Mouse (Mus musculus) embryo, embryonic 11 days (tissue): Measurements from ENCODE around the gene Gm11733.
"Not testable (repeated sequence)": the region's sequence is repeated elsewhere in the genome, so short reads cannot be mapped to it uniquely, and the experiment has no call there.

Experiments used
- DNase-seq: peaks from one replicate; pipeline ENCODE4 v3.0.0-alpha.2; 2015

Gene Gm11733

DNA sequence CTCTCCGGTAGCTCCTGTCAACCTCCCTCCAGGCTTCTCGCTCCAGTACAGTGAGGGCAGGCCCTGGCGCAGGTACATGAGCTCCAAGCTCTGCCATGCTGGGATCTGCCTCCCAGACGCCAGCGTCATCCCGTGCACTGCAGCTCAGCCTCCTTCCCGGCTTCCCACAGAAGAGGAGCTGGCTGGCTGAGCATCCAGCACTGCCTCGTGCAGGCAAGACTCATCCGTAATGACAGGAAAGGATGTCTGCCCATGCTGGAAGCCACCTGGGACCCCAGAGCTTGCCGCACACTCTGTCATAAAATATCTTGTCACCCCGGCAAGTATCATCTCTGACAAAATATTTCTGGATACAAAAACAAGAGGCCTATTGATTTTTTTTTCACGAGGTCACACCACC lies at the start of gene Gm11733:
Gene Gm11733, plus strand, starts transcription at position 171 of the 400 bp plus-strand sequence.
- DNase-seq: peak; percentile 35

DNA sequence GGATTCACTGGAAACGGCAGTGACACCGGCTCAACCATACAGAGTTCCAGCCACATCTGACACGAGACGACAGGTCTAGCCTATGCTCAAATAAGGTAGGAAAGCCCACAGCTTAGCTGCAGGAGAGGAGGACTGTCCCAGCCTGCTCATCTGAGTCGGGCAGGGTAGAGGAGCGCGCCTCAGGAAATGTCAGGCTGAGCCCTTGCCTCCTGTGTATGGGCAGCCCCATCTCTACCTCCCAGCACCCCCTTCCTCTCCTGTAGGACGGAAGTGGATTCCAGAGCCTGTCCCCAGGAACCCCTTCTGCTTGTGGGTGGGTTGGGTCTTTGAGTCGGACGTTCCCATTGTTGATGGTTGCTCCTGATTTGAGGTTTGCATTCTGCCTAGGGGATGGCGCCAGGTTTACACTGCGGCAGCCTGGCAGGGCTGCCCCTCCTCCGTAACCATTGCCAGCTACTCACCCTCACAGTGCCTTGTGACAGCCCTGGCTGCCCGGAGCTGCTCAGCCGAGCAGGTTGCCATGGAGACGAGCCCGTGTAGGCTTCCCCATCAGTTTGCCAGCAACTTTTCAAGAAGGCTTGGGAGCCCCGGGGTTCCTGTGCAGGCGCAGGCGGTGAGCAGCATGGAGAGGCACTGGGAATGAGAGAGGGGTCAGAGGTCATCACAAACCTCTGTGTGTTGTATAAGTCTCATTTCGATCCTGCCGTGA lies 47.6 kb upstream of the Gm11733 start:
- peak; percentile 85 for DNase-seq

DNA sequence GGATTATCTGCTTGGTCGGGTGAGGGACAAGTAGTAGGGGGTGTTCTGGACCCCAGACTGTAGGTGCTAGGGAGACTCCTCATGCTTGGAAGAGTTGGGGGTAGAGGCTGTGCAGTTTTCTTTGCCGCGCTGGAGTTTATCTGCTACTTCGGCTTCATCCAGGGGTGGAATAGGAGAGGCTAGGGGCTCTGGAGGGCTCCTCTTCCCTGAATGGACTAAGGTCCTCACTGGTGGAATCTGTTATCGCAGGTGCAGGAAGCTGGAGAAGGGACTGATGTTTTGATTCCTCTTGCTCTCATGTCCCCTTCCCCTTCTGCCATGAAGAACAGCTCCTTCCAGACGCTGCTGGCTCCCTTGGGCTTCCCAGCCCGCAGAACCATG lies 47.1 kb upstream of the Gm11733 start:
- DNase-seq: no peak

DNA sequence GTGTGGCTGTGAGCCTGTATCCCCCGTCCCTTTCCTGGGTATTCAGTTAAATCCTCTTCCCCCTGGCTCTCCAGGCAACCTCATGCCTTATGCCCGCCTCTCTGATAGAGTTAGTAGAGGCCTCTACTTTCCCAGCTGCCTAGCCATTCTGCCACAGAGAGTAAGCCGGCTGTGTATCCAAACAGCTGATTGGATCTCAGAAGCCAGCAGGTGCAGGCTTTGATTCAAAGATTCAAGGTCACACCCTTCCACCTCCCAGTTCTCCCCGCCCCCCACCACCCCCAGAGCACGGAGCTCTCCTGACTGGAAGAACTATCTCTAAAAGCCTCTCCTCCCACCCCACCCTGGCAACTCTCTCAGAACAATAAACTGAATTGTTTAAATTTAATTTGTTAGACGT lies 45.8 kb upstream of the Gm11733 start:
- no peak for DNase-seq

DNA sequence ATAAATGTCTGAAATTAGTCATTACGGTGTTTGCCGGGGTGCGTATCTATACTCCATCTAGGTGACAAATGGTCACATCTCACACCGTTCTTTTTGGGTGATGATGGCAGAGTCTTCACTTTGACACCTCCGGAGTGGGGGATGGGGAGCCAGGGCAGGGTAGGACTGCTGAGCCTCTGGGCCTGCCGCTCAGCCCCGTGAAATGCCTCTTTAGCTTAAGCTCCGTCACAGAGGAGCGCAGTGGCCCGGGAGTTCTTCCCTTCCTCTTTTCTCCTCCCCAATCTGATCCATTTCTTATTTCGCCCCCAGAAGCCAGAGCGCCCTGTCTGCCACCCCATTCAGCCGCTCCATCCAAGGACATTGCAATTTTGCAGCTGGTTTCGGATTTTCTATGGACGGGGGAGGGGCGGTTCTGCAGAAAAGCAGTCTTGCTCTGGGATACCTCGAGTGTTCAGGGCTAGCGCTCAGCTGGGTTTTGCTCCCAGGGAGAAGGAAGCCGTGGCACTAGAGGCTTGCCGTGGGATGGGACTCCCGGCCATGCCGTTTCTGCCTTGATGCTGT lies 43.2 kb upstream of the Gm11733 start:
- peak; percentile 57 for DNase-seq

DNA sequence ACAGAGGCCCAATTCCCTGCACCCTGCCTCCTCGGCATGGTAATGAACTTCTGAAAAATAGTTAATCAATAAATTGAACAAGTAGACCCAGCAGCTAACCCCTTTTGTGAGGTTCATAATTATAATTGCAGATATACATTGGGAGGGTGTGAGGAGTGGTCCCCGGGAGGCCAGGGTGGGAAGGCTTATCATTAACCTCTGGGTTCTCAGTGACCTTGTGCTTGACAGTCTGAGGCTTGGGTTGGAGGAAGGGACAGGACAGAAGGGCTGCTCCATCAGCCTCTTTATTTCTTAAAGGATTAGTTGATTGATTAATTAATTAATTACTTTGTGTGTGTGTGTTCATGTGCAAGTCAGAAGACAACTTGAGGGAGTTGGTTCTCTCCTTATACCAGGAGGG lies 40.1 kb upstream of the Gm11733 start:
- no peak for DNase-seq

DNA sequence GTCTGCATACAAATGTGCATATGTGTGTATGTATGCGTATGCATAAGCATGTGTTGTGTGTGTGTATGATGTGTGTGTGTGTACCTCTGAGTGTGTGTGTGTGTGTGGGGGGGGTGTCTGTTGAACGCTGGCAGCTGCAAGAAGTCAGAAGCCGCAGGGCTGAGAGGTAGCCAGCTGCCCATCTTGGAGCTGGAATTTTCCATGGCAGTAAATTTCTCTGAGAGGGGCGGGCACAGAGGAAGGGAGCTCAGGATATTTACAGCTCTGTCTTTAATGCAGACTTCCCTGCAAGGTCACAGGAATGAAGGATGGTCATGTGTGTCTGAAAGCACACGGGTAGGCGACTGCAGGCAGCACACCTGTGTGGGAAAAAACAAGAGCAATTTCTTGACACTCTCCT lies 38.5 kb upstream of the Gm11733 start:
- no peak for DNase-seq

DNA sequence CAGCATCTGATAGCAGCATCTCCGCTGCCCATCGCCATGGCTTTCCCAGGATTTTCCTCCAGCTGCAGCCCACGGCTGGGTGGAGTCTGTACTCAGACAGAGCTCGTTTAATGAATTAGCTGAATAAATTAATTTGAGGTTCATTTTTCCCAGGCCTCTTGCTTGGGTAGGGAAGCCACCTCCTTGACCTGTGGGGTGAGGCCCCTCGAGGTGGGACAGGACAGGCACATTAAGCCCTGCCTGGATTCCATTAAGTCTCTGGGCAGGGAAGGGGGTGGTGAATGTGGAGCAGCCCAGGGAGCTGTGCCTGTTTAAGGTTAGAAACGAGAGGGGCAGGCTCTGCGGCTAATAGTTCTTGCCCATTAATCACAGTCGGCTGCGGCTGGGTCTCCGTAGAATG lies 30.1 kb upstream of the Gm11733 start:
- DNase-seq: peak; percentile 76

DNA sequence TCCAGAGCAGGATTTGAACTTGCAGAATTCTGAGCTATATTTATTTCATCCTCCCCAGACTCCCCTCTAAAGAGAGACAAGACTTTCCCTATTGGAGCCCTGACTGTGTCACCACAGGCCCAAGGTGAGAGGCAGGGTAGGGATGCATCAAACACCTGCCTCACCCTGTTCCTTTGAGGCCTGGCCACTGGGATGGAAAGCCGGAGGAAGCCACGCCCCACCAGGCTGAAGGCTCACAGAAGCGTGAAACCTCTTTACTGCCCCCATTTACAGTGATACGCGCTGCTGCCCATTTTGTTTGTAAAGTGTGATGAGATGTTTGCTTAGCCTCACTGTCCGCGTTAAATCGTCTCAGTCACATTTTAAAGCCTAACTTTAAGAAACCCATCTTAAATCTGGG lies 25.0 kb upstream of the Gm11733 start:
- DNase-seq: no peak

DNA sequence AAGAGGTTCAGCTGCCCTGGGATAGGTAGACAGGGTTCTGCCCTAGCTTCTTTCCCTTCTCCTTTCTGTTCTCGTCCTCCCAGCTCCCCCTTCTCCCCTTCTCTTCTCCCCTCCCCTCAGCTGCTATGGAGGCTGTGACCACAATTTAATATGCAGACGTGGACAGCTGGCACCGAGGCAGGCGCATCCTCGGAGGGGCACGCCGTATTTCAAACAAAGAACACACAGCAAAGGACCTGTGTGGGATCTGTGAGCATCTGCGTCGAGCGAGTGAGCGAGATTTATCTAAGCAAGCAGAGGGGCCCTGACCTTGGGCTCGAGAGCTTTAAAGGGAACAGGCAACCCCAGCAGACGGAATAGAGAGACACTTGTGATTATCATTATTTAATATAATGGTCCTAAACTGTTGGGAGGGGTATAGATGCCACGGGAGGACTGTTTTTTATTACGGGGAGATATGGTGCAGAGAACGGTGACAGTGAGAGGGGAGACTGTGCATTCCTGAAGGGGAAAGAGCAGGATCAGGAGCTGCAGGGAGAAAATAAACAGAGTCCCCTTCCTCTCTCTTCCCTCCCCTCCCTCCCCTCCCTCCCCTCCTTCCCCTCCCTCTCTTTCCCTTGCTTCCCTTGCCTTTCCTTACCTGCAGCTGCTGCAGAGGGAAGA lies 21.8 kb upstream of the Gm11733 start:
- peak; percentile 70 for DNase-seq

DNA sequence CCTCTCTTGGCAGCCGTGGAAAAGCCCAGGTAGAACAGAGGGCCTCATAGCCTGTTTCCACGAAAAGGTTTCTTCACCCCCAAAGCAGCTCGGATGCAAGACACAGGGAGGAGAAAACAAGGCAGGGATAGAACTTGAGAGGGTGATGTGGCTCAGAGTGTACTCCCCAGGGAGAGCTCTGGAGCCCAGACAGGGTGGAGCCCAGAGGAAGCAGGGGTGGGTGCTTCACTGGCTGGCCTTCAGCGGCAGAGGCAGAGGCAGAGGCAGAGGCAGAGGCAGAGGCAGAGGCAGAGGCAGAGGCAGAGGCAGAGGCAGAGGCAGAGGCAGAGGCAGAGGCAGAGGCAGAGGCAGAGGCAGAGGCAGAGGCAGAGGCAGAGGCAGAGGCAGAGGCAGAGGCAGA lies 20.8 kb upstream of the Gm11733 start:
- DNase-seq: not testable (repeated sequence)

DNA sequence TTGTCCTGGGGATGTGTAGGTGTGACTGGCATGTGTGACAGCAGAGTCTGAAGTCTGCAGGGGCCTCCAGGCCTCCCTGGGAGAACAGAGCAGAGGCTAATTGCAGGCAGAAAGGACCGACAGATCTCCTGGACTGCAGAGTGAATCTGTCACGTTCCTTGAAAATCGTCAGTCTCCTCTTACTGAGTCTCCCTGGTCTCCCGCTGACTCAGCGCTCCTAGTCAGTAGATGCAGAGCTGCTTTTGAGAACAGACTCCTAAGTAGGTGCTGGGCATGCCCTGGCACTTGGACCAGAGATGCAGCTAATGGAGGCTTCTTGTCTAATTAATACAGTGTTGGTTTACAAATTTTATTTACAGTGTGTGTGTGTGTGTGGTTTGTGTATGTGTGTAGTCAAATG lies 17.9 kb upstream of the Gm11733 start:
- no peak for DNase-seq

DNA sequence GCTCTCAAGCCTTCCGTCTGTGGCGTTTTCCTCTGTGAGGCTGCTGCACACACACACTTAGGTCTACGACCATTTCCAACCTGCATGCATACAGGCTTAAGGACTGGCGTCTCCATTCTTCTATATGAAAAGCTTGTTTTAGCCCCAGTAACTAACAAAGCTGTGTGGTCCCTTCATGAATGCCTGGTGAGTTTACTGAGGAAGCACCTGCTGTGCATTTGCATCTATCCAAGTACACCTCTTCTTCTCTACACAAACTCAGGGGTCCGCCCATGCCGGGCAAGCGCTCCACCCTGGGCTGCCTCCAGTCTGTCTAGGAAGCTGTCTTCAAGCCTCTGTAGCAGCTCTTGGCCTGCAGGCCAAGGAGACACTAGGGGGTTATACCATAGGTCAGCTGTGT lies 17.3 kb upstream of the Gm11733 start:
- DNase-seq: no peak

DNA sequence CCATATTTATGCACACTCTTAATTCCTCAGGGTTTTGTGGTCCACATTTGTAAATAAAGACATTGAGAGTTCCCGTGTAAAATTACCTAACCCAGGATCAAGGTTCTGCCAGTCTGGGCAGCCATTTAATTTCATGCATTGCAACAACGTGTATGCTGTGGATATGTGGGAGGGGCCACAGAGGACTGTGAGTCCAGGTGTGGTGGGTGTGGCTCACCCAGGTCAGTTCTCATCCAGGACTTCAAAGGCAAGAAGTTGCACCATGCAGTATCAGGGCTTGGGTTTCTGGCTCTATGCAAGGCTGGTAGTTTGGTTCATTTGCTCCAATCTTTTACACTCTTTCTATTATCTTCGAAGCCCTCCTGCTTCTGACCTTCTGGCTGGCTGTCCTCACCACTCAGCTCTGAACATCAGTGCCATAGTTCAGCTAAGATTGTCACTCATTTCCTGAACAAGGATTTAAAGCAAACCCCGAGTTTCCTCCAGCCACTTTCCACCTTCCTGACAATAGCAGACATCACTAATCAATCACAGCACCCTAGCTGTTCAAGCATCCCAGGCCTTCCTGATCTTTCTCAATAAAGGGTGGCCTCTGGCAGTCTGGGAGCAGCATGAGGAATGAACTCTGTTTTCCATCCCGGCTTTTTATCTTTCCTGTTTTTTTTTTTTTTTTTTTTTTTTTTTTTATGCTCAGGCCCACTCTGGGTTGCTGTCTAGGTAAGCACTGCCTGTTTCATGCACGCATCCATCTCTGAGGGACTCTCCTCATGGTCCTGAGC lies 15.4 kb upstream of the Gm11733 start:
- DNase-seq: no peak

DNA sequence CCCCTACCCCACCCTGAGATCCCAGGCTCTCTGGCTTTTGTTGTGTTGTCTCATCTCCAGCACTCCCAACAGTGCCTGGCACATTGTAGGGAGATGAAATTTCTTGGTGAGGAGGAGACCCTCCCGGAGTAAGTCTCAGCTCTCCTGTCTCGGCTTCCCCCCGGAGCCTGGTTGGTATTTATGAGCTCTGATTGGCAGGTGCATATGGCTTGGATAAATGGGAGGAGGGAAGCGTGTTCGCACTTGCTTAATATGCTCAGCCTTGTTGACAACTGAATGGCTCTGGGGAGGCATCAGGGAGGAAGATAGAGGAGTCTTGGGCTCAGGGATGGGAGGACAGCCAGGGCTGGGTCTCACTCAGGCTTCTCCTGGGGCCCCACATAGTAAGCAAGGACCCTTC lies 14.4 kb upstream of the Gm11733 start:
- DNase-seq: no peak

DNA sequence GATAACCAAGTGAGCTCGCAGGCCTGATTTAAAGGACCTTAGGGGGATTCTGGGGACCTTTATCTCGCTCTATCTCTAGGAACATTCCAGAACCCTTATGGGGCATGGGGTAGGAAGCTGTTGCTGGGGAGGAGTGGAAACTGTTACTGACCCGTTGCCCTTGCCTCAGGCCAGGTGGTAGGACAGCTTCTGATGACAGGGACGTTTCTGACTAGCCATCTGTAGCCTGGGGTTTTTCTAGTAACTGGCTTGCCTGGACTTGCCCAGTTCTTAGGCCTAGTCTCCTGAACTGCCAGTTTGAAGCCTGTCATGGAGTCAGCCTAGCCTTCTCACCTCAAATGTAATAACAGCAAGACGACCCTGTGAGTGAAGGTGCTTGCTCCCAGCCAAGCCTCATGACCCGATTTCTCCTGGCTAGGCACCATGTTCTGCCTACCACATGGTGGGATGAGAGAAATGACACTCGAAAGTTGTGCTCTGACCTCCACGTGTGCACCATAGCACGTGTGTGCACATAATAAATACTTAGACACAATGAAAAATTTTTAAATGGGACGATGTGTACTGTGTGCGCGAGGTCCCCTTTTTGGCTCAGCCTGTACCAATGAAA lies 13.5 kb upstream of the Gm11733 start:
- no peak for DNase-seq

DNA sequence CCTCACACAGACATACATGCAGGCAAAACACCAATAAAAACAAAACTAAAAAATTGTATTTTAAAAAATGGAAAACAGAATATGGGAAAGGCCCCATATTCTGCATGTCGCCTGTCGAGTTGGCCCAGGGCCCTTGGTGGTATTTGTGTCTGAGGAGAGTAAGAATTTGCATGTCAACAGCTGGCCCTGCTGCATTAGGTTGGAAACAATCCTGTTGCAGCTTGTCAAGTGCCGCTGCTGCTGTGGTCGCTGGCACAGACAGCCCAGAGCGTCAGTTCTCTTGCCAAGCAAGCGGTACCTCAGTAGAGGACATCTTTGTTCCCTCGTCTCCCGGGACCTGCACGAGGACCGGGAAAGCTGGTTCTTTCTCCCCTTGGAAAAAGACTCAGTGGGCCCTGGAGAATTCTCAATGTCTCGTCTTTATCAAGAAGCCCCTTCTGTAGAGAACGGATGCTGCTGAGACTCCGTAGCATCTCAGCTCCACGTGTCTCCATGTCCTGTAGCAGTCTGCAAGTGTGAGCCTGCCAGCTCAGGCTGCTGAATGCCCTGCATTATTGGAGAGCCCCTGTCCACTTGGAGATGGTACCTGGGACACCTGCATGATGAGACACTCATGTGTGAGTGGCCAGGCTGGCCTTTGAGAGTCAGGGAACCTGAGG lies 12.4 kb upstream of the Gm11733 start:
- DNase-seq: no peak

DNA sequence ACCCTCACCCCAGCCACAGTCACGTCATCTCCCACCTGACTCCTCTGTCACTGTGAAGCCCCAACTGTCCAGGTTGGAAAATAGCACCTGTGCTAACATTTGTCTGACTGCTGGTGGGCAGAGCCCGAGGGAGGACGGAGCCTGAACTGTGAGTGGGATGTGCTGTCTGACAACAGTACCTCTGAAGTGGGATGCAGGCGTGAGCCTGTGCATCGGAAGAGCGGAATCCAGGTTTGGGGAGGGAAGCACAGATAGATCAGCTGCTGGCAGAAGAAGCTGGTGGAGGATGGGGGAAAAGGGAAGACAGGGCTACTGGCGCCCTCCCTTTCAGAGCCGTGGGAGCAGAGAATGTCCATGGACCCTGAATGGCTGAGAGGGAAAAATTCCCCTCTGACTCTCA lies 11.3 kb upstream of the Gm11733 start:
- no peak for DNase-seq

DNA sequence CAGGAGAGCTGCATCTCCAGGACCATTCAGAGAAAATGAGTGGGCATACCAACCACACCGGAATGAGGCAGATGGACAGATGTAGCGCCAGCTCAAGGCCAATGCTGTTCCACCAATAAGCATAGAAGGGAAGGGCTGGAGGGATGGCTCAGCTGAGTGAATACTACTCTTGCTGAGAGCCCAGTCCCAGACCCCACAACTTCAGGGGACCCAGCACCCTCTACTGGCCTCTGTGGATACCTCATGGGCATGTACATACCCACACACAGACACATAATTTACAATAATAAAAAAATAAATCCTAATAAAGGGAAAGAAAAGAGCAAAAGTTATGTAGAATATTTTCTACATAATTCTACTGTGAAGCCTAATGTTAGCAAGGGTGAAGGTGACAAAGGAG lies 9.0 kb upstream of the Gm11733 start:
- DNase-seq: no peak

DNA sequence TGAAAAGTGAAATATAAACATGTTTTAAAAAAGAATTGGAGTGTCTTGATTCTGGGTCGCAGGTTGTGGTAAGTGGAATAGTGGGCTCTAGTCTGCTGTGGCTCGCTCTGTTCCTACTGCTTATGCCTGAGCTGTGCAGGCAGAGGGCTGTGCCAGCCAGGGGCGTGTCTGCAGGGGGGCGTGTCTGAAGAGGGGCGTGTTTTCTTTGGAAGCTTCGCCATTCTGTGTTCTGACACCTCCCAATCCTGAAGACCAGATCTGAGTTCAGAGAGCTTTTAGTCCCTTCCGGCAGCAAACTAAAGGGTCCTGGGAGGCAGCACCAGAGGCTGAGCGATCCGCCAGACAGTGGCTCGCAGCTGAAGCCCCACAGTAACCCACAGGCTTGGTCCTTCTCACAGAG lies 8.5 kb upstream of the Gm11733 start:
- DNase-seq: peak; percentile 60

DNA sequence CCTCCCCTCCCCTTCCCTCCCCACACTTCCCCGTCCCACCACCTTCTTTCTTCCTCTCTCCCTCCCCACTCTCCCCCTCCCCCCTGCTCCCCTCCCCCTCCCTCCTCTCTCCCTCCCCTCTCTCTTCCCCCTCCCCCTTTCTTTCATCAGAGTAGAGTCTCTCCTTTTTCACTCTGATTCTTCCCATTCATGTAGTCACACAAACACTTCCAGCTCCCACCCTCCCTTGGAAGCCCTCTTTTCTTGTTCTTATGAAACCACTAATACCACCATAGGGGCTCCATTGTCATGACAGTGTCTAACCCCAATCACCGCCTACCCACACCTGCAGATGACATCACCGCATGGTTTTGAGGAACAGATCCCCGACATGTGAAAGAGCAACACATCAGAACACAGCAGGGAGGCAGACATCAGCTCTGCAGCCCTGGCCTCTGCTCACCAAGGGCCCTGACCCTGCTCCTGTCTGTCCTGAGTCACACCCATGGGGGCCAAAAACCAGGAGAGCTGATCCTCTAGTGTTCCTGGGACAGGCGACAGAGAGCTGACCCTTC lies 7.5 kb upstream of the Gm11733 start:
- no peak for DNase-seq

DNA sequence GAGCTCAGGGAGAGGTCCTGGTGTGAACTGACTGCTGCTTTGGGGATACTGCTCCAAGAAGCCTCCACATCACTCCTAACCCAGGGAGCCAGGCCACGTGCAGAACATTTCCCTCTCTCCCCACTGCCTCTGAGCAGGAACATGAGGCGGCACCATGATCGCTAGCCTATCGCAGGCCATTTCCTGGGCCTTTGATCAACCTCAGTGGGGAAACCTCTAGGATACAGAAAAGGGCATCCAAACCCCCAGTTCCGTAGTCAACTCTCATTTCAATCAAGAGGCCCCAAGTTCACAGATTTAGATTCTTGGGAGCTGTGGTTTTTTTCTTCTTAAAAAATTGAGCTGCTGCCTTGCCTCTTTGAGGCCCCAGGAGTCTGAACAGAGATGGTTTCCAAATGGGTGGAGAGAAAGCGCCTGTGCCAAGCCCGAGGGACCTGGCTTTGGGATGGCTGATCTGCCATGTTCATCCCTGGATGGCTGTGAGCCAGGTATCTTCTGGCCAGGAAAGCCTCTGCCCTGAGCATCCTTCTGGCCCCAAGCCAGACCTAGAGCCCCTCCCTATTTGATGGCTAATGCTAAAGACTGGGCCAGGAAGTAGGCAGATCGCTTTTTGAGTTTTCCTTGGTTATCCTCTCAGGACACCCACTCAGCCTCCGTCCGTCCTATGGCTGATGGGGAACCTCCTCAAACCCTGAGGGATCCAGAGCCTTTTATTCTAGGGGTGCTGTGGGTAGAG lies 5.7 kb upstream of the Gm11733 start:
- no peak for DNase-seq
